Mouse (Mus musculus) E14TG2a.4 (cell line): ENCODE measurements around the gene Erbb4.

Experiments used
- CTCF ChIP-seq: conservative IDR thresholded peaks from 2 replicates; pipeline ENCODE4 v1.5.1; 2014; ENCODE audit warnings: low read length
- NANOG ChIP-seq: IDR thresholded peaks from 2 replicates; pipeline ENCODE4 v1.6.1; 2014; ENCODE audit warnings: borderline replicate concordance, low read length, mixed read lengths

DNA sequence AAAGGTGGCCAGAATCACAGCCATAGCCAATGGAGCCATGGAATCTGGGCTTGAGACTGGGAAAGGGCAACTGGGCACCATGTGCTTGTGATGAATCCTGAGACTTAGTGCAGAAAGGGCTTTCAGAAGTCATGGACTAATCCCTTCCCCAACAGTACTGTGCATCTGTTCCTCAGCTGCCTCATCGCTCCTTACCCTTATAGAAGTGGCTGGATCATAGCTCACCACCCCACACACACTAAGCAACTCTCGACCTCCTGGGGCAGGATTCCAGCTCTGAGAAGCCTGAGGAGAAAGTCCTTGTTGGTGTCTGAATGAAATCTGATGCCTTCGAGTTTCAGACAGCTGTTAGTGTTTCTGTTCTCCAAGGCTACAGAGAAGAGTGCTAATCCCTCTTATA, 14.8 kb downstream of the Erbb4 start:
- no peak for TF ChIP-seq CTCF
- TF ChIP-seq NANOG: no peak
